Mouse (Mus musculus) intestine, embryonic 14.5 days (tissue): ENCODE measurements around the gene Cep57l1. TPM values are rescaled to one million over a fixed set of nuclear protein-coding genes. Genes with fewer than 3 reads are reported as not detected.
A peak's percentile ranks its signal among the peaks of the same experiment; 100 is the strongest.

ENCODE experiments used
- ATAC-seq: fragments of 200-750 bp; cut with Nextera tagmentation; replicated peaks from 2 replicates; pipeline ENCODE4 v1.8.0; 2017; ENCODE audit warnings: low read depth, moderate number of reproducible peaks, moderate TSS enrichment, moderate library complexity; ENCODE audit not compliant: low FRiP score, low TSS enrichment
- DNase-seq: peaks from one replicate; pipeline ENCODE4 v3.0.0-alpha.2; 2018; ENCODE audit warnings: low spot score
- H3K27ac ChIP-seq: fragments of 300-500 bp; sonication (generic); 2 replicates; pipeline ENCODE4 v1.5.1; 2014; ENCODE audit warnings: low read depth, mild to moderate bottlenecking, control low read depth
- H3K27me3 ChIP-seq: fragments of 300-500 bp; sonication (generic); replicated peaks from 2 replicates; pipeline ENCODE4 v1.6.1; 2014; ENCODE audit warnings: low read length, control low read depth; ENCODE audit not compliant: control insufficient read depth, insufficient read depth
- H3K36me3 ChIP-seq: fragments of 300-500 bp; sonication (generic); 2 replicates; pipeline ENCODE4 v1.6.1; 2014; ENCODE audit warnings: low read length, control low read depth; ENCODE audit not compliant: control insufficient read depth, insufficient read depth
- H3K4me1 ChIP-seq: fragments of 300-500 bp; sonication (generic); replicated peaks from 2 replicates; pipeline ENCODE4 v1.6.1; 2014; ENCODE audit warnings: low read length, control low read depth, mixed read lengths; ENCODE audit not compliant: control insufficient read depth, insufficient read depth
- H3K4me2 ChIP-seq: fragments of 300-500 bp; sonication (generic); 2 replicates; pipeline ENCODE4 v1.6.1; 2014; ENCODE audit warnings: low read length
- H3K4me3 ChIP-seq: fragments of 300-500 bp; sonication (generic); 2 replicates; pipeline ENCODE4 v1.5.1; 2014; ENCODE audit warnings: low read depth, low read length, control low read depth, mixed read lengths
- H3K9ac ChIP-seq: fragments of 300-500 bp; sonication (generic); 2 replicates; pipeline ENCODE4 v1.6.1; 2014; ENCODE audit warnings: mild to moderate bottlenecking, low read length
- H3K9me3 ChIP-seq: fragments of 300-500 bp; sonication (generic); 2 replicates; pipeline ENCODE4 v1.6.1; 2016; ENCODE audit warnings: low read length, control low read depth; ENCODE audit not compliant: control insufficient read depth
- WGBS: fragments of 180-500 bp; shearing (Covaris S2); extraction: QIAGEN DNeasy Blood & Tissue Kit; methylation state at CpG from one replicate; pipeline ENCODE4 v1.1.7; 2014; 5-methylcytosine and 5-hydroxymethylcytosine counted together
- polyA plus RNA-seq: library from polyadenylated mRNA; unstranded; fragments of >200 nt; fragmentation: Nextera tagmentation; extraction: Ambion mirVana; gene quantifications from 2 replicates; pipeline ENCODE4 v1.2.1, GENCODE M21; 2014

Gene Cep57l1
- polyA plus RNA-seq, 1 experiment from 2014 or later = 18.4 TPM

DNA sequence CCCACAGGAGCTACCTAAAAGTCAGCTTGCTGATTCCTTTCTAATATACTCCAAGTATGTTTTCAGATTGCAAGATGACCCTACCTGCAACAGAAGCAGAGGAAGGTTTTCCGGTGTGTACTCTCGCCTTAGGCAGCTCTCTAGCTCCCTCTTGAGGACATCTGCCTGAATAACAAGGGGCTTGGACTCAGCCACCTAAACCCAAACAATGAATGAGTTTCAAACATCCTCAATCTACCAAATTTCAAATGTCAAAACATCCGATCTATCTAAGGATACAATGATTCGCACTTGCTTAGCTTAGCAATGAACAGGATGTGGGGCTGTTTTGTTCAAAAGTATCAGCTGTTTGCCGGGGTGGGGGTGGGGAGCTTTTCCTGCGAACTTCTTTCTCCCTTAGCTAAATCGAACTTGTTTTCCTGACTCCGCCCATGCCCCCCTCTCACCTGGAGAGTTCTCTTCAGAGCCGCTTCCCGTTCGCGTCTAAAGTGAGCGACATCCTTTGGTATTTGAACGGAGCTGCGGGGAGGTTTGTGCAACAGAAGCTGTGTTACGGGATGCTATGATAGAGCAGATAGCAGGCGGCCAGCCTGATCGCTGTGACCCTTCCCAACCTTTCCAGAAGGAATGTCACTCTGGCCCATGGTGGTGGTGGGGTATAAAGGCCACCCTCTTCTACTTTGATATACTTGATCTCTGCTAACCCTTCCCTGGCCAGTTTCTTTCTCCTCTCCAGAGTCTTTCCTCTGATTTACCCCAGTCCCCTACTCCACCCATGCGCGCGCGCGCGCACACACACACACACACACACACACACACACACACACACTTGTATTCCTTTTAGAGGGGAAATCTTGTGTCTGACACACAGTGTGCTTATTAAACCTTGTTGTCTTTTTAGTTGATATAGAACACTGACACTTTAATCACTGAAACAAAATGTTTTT lies 119.5 kb downstream of the Cep57l1 start:
- Histone ChIP-seq H3K4me2 (peak overlapping the region; percentile 88), H3K36me3 (no peaks in the 10 kb centered on the region), H3K27me3 (no peaks in the 10 kb centered on the region), H3K4me1 (no peaks in the 10 kb centered on the region), H3K9ac (peak overlapping the region; percentile 48), H3K27ac (no peak overlapping the region), H3K9me3 (0 out of 2 replicates have a peak, but pooled peaks cover 2% of the 10 kb centered on the region), H3K4me3 (peak overlapping the region; percentile 46)
- WGBS = 19% methylated on average over 24 of the region's 24 CpGs
- peak; percentile 85 for DNase-seq
- ATAC-seq = 0 out of 2 replicates have a peak, but pooled peaks have one; percentile 27

DNA sequence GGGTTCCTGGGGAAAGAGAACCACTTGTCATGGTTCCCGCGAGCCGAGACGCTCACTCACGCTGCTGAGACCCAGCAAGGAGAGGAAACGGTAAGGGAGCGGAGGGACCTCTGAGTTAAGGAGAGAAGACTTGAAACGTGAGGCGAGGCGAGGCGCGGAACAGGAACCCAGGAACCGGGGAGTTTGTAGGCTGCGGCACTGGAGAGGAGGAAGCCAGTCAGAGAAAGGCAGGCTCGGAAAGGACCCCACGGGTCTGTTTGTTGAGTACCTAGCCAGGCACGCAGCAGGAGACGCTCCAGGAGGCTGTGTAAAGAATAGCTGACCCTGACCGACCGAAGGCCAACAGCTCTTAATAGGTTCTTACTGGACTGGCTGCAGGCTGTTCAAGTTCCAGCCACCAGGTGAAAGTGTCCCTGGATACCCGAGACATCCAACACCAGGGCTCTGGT lies 125.1 kb downstream of the Cep57l1 start:
- Histone ChIP-seq H3K9ac (no peak overlapping the region), H3K27me3 (0 out of 2 replicates have a peak, but pooled peaks cover 2% of the 10 kb centered on the region), H3K4me1 (no peaks in the 10 kb centered on the region), H3K4me2 (peak overlapping the region; percentile 43), H3K4me3 (peak overlapping the region; percentile 16; the same call in 1 of the 2 replicates), H3K27ac (no peak overlapping the region), H3K36me3 (no peaks in the 10 kb centered on the region), H3K9me3 (0 out of 2 replicates have a peak, but pooled peaks cover 2% of the 10 kb centered on the region)
- DNase-seq (no peak), ATAC-seq (no peak; the same call in 1 of the 2 replicates)
- 3% methylated on average over 21 of the region's 21 CpGs for WGBS

DNA sequence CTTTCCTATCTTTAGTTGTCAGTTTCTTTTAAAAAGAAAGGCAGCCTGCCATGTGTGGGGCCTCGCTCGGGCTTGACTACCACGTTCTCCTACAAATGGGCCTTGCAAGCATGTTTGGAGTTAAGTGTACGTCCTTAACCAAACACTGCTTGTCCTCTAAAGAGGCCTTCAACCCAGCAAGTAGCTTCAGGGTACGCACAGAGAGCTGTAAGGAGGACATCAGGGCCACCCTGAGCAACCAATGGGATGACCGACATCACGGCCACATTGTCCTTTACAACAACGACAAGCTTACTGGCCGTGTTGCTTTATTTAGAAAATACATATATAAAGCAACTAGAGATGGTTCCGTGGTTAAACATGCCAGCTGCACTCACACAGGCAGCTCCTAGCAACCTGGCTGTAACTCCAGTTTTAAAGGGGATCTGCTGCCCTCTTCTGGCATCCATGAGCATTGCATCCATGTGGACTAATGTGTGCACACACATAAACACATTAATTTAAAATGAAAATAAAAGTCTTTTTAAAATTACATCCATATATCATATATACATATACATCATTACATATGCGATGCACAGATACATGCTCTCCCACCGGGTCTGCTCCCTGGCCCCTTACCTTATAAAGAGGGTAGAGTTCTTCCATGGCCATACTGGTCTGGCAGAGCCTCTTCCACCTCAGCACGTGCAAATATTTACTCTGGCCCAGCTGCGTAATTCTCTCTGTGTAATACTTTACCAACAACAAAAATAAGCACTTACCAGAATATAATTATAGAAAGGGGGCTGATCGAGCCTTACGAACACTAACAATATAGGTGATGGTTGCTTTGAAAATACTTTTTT lies 126.9 kb downstream of the Cep57l1 start:
- WGBS = 33% methylated on average over 16 of the region's 16 CpGs
- peak; percentile 56 for ATAC-seq
- no peak overlapping the region for H3K27ac ChIP-seq
- 0 out of 2 replicates have a peak, but pooled peaks cover 2% of the 10 kb centered on the region for H3K27me3 ChIP-seq
- H3K9me3 ChIP-seq = 0 out of 2 replicates have a peak, but pooled peaks cover 2% of the 10 kb centered on the region
- peak; percentile 93 for DNase-seq
- no peak overlapping the region for H3K4me3 ChIP-seq
- H3K36me3 ChIP-seq = no peaks in the 10 kb centered on the region
- H3K4me1 ChIP-seq = no peaks in the 10 kb centered on the region
- no peak overlapping the region for H3K4me2 ChIP-seq
- H3K9ac ChIP-seq = no peak overlapping the region

DNA sequence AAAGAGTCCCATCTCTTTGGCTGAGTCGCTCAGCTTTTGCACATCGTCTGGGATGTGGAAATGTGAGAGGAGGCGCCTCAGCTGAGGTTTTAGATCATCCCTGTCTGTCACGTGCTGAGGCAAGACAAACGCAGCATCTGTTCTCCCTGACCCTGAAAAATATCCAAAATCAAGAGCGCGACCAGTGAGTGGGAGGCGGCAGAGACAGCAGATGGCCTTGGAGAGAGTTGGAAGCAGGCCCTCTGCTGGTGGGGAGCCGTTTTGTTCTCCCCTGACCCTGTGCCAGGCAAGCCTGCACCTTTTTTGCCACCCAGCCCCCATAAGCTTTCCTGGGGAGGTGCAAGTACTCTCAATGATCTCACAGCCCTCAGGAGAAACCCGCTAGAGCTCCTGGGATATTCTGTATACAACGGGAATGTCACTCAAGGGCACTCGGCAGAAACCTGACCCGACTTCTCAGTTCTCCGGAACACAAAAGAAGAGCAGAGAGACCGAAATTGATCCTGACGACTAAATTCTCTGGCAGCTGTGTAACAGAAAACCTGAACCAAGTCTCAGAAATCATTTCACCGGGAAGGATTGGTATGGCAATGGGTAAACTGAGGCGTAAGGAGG lies 130.8 kb downstream of the Cep57l1 start:
- Histone ChIP-seq H3K27me3 (no peaks in the 10 kb centered on the region), H3K36me3 (no peaks in the 10 kb centered on the region), H3K4me2 (peak overlapping the region; percentile 31; the same call in 1 of the 2 replicates), H3K27ac (no peak overlapping the region), H3K4me1 (no peaks in the 10 kb centered on the region), H3K9ac (no peak overlapping the region), H3K4me3 (no peak overlapping the region), H3K9me3 (no peaks in the 10 kb centered on the region)
- WGBS = 31% methylated on average over 18 of the region's 18 CpGs
- DNase-seq = peak; percentile 79
- ATAC-seq = 0 out of 2 replicates have a peak, but pooled peaks have one; percentile 55

DNA sequence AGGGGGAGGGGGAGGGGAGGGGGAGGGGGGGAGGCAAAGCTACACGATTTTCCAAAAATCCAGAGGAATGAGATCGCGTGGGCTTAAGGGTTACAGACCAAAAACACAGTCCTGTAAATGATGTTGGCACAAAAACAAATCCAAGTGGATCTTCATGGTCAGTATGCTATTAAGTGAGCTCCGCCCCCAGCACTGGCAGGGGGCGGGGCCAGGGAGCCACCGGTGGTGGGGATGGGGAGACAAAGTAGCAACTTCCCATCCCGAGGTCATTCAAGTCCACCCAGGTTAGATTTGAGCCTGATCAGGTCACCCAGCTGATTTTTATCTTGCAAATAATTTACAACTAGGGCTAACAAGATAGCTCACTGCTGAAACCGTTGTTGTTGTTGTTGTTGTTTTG lies 132.3 kb downstream of the Cep57l1 start:
- Histone ChIP-seq H3K36me3 (no peaks in the 10 kb centered on the region), H3K4me1 (no peaks in the 10 kb centered on the region), H3K9ac (no peak overlapping the region), H3K9me3 (no peaks in the 10 kb centered on the region), H3K4me2 (no peak overlapping the region), H3K27me3 (no peaks in the 10 kb centered on the region), H3K27ac (no peak overlapping the region), H3K4me3 (no peak overlapping the region)
- ATAC-seq = no peak
- WGBS = 56% methylated on average over 8 of the region's 8 CpGs
- no peak for DNase-seq

DNA sequence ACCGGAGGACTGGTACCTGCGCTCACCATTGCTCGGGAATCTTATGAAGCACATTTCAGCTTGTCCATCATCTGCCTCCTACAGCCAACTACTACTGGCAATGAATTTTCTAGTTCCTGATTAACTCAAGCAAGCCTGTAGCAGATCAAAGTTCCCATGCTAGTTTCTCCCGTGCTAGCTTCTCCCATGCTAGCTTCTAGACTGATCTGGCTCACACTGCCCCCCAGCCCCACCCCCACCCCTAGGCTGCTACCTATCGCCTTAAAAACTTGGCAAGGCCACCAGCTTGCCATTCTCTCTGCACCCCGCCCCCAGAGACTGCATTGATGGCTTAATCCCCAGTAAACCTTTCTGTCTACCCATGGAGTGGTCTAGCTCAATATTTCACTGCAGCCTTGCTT lies 133.0 kb downstream of the Cep57l1 start:
- H3K36me3 ChIP-seq = no peaks in the 10 kb centered on the region
- H3K27me3 ChIP-seq = no peaks in the 10 kb centered on the region
- whole genome bisulfite sequencing = 75% methylated on average over 6 of the region's 6 CpGs
- ATAC-seq (no peak), DNase-seq (no peak)
- H3K4me3 ChIP-seq = no peak overlapping the region
- H3K27ac ChIP-seq = no peak overlapping the region
- H3K4me1 ChIP-seq = no peaks in the 10 kb centered on the region
- no peaks in the 10 kb centered on the region for H3K9me3 ChIP-seq
- no peak overlapping the region for H3K9ac ChIP-seq
- no peak overlapping the region for H3K4me2 ChIP-seq

DNA sequence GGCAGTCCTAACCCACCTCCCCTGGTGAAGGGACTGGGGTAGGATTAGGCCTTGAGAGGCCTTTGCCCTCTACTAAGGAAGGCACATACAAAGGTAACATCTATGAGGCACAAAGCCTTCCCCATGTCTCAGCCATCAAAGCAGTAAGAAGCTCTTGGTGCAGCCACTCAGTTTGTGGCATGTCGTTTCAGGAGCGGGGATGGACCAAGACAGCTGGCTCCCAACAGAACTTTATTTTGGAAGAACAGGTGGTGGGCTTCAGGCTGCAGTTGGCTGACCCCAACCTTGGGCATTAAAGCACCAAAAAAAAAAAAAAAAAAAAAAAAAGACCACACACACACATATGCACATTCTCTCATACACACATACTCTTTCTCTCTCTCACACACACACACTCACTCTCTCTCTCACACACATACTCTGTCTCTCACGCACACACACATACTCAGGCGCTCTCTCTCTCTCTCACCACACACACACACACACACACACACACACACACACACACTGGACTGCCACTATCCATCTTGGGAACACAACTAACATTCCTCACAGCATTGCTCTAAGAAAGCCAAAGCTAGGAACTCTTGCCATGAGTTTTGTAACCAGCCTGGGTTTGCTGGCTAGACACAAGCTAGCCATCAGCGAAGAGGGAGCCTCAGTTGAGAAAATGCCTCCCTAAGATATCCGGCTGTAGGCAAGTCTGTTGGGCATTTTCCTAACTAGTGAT lies 133.7 kb downstream of the Cep57l1 start:
- H3K9ac ChIP-seq = no peak overlapping the region
- no peak overlapping the region for H3K27ac ChIP-seq
- ATAC-seq = no peak
- no peaks in the 10 kb centered on the region for H3K36me3 ChIP-seq
- H3K4me2 ChIP-seq = no peak overlapping the region
- H3K9me3 ChIP-seq = no peaks in the 10 kb centered on the region
- WGBS = 76% methylated on average over 6 of the region's 6 CpGs
- DNase-seq = no peak
- H3K27me3 ChIP-seq = no peaks in the 10 kb centered on the region
- H3K4me1 ChIP-seq = no peaks in the 10 kb centered on the region
- H3K4me3 ChIP-seq = no peak overlapping the region
